Mouse (Mus musculus) myocyte (in vitro differentiated cells): ENCODE data around the gene Pgf.

Experiments used
- CEBPB ChIP-seq: IDR thresholded peaks from 2 replicates; pipeline ENCODE4 v1.6.1; 2011; ENCODE audit warnings: mild to moderate bottlenecking, moderate library complexity; ENCODE audit not compliant: poor library complexity, insufficient read depth, severe bottlenecking
- E2F4 ChIP-seq: IDR thresholded peaks from one replicate; pipeline ENCODE4 v1.6.1; 2011; ENCODE audit warnings: mild to moderate bottlenecking, control low read depth, moderate library complexity; ENCODE audit not compliant: insufficient read depth
- POLR2A ChIP-seq: IDR thresholded peaks from one replicate; pipeline ENCODE4 v1.6.1; 2011; ENCODE audit warnings: low read depth, mild to moderate bottlenecking, control low read depth, moderate library complexity; ENCODE audit not compliant: insufficient read length
- REST ChIP-seq: IDR thresholded peaks from one replicate; pipeline ENCODE4 v1.6.1; 2011; ENCODE audit warnings: mild to moderate bottlenecking, control low read depth, moderate library complexity; ENCODE audit not compliant: insufficient read depth, insufficient read length
- USF1 ChIP-seq: IDR thresholded peaks from one replicate; pipeline ENCODE4 v1.6.1; 2011; ENCODE audit warnings: low read depth, mild to moderate bottlenecking, control low read depth, moderate library complexity

- TF ChIP-seq POLR2A (no peak), E2F4 (no peak), REST (no peak), CEBPB (no peak), USF1 (no peak)
Measured at GRCm38 (mm10) chr12:85134043-85134794, 43.4 kb downstream of the Pgf start.
